Mouse (Mus musculus): ENCODE data around the gene Rnf152.

The Rnf152 gene

DNA sequence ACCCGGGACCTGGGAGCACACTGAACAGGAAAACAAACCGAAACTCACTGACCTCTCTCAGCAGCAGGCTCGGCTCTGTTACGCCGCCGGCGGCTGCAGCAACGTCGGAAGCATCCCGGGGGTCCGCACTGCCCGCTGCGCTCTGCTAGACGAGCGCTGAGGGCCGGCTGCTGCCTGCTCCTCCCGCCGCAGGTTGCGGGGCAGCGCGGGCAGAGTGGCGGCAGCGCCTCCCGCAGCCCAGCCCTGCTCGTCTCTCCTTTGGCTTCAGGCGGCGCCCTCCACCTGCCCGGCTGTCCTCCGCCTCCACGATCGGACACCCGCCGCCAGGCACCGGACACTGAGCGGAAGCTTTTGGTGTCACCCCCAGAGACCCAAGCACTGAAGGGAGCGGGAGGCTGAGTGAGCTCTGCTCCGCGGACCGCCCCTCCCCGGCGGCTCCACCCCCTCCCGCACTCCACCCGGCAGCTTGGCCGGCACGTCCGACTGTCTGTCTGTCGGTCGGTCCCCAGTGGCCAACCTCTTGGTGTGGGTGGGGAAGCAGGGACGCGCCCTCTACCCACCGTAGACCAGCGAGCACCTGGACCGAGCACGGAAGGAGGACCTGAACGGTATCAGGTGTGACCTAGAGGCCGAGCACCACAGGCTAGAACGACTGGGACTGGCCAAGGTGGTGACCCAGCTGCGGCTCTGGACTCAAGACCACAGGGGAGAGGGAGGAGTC is at the start of gene Rnf152:
Rnf152 (minus strand) TSS at position 420 of the 721 bp plus-strand sequence.
- DNase-seq (ENCODE audit: low read depth, low spot score): peak; percentile 16

DNA sequence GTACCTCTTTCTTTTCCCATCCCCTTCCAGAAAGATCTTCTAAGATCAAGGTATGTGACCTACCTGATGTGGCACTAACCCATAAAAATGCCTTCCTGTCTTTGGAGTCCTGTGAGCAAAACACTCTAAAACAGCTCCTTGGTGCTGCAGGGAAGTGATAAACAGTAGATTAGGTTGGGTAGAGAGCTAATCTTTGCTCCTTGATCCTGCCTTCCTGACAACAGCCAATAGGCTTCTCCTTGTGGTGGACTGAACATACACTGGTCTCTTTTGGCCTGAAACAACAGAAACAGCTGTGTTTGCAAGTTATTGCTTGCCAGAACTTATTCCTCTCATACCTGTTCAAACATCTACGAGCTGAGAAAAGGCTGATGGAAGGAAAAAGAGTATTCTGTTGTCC is 46.3 kb upstream of the Rnf152 start:
- no peak for DNase-seq (ENCODE audit: low read depth, low spot score)

DNA sequence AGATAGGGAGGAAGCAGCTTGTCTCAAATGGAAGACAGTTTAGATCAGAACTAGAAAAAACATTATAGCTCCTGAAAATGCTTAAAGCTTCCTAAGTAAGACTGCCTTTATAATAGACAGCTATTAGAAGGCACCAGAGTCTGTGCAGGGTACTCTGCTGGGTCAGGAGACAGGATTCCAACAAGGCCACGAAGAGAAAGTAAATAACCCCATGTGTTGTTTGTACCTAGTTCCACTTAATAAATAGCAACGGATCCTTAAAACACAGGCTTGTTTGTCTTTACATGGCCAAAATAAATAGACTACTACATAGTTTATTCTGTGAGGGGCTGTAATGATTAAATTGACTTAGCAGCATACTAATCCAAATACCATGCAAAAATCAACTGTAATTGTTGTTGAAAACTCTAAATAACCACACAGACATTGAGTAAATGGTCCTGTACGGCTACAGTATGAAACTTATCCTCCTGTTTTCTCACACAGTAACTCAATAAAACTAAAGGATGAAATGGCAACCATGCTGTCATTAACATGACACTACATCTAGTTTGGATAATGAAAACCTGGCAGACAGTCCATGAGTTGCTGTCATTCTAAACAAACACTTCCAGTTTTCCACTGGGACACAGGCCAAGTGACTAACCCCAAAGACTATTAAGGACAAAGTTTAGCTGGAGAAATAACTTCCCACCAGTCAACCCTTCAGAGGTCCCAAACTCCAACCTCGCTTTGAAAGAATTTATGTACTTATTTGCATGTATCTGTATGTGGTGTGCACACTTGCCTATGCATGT is 27.8 kb upstream of the Rnf152 start:
- no peak for DNase-seq (ENCODE audit: low read depth, low spot score)

DNA sequence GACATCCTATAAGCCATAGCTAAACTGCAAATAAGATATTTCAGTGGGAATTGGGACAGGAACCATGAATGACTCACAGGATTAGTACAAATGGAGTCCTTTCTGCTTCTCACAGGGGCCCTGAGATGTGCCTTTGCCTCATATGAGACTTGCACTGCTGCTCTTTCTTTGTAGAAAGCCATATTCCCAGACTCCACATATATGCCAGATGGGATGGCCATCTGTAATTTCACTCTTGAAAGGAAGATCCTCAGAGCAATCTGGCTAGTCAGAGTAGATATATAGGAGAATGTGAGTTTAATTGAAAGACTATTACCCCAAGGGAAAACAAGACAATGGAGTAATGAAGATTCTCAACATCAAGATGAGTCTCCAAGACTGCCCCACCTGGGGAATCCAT is 21.0 kb upstream of the Rnf152 start:
- DNase-seq (ENCODE audit: low read depth, low spot score): peak; percentile 10

DNA sequence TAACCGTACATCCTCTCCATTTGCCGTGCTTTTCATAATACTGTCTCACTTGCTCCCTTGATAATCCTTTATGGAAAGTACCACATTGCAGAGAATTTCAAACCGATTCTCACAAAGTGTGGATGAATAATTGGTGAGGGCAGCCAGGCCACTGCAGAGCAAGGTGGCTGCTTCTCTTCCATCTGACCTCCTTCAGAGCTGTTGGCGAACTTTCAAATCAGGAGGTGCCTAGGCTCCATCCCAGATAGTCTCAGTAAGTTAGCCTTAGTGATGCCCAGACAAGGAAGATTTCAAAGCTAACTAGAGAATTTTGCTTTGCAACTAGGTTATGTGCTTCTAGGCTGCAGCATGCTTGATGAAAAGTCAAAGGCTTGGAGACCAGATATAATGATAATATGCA is 18.1 kb upstream of the Rnf152 start:
- DNase-seq (ENCODE audit: low read depth, low spot score): no peak

DNA sequence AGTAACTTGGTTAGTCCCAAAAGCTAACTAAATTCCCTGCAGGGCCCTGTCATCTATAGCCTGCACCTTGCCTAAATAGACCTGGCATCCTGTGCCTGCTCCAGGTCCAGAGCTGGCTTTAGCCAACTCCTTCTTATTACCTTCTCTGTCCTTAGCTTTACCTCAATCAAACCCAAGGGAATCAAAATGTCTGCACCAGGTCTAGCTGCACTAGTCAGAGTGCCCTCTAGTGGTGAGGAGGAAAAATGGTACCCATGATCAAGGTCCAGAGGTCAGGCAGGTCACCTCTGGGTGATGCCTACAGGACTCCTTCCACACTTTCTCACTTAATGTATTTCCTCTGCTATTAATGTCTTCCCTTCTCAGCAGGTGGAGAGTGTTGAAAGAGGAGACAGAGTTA is 6.2 kb upstream of the Rnf152 start:
- DNase-seq (ENCODE audit: low read depth, low spot score): no peak

DNA sequence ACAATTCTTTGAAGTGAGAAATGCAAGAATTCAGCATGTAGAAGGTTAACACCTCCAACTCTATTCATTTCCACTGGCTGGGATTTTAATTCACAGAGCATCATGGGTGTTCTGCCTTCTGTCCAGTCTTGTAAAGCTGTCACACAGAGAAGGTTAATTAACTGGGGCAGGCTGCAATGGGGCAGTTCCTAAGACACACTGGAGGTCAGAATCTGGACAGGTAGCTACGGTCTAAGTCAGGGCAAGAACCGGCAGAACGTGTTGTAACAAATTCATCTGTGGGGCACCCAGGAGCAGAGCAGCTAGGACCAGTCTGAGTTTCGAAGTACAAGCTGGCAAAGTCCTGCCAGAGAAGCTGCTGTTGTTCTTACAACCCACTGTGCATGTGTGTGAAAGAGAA is 2.4 kb upstream of the Rnf152 start:
- no peak for DNase-seq (ENCODE audit: low read depth, low spot score)

DNA sequence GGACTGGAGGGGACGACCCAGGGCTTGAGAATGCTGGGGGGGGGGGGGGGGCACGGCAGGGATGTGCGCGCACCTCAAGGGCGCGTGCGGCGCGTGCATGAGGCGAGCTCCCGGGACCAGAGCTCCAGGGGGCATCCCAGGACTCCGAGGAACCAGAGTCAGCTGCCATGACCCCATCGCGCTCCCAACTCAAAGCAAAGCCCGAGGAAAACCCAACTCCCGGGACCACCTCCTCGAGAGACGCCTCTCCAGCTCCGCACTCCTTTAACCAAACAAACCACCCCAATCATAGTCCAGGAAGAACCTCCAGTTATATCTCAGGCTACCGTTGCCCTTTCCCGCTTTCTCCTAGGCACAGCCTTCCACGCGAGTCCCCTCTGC is 610 bp downstream of the Rnf152 start:
- DNase-seq (ENCODE audit: low read depth, low spot score): peak; percentile 10

DNA sequence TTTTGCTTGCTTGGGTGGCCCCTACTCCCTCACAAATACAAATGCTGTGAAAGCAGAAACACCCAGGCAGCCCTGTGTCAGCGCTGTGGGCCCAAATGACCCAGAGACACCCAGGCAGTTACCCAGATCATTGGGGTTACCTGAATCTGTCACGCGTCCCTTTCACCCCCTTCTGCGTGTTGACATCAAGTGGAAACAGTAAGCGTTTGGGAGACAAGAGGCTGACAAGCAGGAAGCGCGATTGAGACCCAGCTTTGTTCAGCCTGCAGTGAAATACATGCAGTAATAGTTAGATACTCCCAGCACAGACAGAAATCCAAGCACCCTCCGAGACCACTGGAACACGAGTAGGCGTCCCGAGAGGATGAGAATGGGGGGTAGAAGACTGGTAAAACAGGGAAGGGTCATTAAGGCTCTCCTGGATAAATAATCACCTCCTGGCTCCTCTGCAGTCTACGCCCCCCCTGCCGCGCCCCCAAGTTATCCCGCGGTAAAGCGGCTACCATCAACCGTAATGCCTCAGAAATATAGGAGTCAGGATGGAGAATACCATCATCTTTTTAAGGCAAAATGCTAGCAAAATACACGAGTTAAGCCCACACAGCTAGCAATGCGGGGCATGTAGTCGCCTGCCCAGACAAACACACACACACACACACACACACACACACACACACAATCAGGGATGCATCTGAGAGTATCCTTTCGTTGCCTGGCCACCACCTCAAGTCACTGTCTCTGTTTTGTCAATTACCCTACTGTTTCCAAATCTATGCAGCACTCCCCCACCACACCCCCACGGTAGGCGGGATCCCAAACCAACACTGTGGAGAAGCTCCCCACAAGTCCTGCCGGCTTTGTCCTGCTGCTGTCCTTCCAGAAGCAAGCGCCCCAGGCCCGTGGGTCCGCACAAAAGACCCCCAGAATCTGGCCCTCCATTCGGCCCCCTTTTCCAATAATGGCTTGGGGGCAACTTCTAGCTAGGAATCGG is 1.3 kb downstream of the Rnf152 start:
- peak; percentile 34 for DNase-seq (ENCODE audit: low read depth, low spot score)

DNA sequence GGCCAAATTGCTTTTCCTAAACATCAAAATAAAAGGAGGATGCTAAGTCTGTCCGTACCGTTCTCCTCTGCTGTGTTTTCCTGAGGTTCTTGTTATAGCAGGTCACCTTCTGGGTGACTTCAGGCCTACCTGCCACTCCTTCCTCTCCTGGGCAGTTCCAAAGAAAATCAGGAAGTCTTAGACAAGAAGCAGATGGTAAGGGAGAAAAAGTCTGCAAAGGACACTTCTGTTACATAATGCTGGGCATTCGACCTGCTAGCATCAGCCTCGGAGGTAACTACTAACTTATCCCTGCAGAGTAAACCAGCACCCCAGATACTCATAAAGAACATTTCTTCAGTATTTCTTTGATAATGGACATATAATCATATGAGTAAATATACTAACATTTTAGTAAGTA is 4.7 kb downstream of the Rnf152 start:
- no peak for DNase-seq (ENCODE audit: low read depth, low spot score)

DNA sequence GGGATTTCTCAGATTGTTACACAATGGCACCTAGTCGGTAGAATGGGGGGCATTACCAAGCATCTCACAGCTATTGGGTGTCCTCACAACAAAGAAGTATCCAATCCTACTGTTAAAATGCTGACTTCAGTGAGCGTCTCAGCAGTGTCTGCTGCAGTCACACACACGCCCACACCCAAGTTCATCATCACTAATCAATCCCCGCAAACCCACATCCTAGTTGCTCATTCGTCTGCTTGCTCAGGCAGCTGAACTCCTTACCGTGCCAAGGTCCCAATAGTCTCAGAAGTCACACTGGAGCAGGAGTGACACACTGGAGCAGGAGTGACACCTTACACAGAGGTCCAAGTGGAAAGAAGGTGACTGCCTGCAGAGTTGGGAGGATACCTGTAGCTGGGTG is 14.2 kb downstream of the Rnf152 start:
- no peak for DNase-seq (ENCODE audit: low read depth, low spot score)

DNA sequence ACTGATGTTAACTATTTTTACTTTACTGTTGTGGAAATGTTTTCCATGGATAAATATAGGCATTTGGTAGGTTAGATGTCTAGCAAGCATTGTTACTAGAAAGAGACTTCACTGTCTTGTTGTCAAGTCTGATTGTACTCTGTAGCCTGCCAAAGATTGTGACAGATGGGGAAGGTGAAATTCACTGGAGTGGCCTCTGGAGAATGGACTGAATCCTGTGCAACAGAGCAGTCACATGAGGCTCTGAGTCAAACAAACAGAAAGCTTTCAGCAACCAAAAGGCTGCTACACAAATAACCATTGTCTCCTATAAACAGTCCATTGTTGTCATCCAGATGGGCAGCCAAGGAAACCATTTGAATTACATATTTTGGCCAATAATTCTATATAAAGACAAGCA is 15.6 kb downstream of the Rnf152 start:
- DNase-seq (ENCODE audit: low read depth, low spot score): no peak

DNA sequence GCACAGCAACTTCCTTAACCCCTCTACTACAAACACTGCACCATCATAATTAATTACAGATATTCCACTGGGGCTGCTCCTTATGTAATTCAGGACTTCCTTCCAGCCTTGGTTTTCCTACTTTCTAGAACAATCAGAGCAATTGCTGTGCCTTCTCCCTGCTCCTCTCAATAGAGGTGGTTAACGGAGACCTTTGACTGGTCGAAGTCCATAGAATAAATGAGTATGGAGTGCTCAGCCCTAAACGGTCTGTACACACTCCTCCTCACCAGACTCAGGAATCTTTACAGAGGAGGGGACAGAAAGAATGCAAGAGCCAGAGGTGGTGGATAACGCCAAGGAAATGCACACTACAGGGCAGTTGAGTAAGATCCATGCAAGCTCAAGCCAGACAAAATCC is 19.1 kb downstream of the Rnf152 start:
- no peak for DNase-seq (ENCODE audit: low read depth, low spot score)

DNA sequence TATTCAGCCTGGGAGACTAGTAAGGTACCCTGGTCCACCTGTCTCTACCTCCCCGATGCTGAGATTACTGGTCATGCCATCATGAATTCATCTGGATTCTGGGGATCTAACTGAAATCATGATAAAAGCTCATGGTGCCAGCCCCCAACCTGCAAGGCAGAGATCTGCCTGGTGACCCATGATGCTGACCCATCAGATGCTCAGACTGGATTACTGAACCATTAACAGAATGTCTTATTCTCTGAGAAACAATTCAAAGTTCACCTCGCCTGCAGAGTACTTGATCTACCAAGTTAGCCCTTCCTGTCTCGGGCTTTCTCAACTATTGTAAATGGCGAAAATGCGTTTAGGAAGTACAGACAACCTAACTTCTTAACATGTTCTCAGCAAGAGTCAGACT is 20.4 kb downstream of the Rnf152 start:
- DNase-seq (ENCODE audit: low read depth, low spot score): no peak

DNA sequence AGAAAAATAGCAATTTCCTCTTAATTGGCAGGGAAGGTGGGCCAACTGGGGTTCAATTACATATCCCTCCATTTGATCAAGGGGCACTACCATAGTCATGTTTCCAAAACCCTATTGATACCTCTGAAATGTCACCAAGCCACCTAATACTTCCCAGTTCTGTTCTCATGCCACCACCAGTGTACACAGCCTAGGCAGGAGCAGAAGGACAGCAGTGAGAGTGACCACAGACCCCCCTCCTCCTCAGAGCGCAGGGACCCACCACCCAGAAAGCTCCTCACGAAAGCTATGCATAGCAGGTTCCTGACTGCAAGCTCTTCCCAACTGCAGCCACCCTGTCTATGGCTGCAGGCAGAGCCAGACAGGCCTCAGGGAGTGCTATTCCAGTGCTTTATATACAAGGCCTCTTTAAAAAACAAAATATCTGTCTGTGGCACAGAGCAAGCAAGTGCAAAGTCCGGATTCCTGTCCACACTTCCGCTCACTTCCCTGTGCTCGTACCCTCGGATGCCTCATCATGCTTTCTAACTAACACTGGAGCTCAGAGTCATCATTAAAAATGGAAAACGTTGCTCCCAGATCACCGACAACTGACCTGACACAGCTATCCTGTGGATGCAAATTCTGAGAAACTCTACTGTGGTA is 24.3 kb downstream of the Rnf152 start:
- no peak for DNase-seq (ENCODE audit: low read depth, low spot score)

DNA sequence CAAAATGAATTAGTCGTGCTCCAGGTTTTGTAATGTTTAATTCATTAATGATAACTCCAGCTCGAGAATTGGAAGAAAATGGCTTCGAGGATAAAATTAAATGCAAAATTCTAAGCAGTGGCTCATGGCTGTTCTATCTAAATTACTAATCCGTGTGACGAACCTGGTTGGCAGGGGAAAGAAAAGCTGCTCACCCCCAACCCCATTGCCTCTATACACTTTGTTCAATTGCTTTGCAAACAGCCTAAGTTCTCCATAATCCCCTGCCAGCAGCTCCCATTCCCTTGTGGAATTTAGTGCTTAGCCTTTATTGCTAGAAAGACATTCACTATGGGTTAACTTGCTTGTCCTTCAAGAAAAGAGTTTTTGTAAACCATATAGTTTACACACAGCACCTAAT is 24.9 kb downstream of the Rnf152 start:
- no peak for DNase-seq (ENCODE audit: low read depth, low spot score)

DNA sequence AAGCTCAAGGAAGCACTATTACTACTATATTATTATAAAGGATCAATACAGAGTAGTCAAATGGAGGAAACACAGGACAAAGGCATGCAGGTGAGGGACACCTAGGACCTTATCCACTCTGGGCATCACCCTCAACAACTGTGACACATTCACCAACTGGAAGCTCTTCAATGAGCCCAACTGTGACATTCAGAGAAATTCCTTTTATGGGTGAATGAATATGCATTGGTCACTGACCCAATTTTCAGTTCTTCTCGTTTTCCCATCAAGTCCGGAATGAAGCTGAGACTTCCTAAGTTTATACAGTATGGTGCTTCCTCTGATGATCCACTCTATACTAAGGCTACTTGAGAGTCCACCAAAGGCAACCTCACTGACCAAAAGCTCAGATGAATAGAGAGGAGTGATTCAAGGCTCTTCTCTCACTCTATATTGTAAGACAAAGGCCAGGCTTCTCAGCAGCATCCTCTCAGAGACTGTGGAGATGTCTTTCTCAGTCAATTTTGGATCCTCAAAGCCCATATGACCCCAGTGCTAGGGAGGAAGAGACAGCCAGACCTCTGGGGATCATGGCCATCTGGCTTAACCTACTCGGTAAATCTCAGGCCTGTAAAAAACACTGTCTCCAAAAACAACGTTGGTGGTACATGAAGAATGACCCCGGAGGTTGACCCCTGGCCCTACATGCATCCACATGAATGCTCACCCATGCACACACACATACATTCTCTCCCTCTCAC is 25.8 kb downstream of the Rnf152 start:
- no peak for DNase-seq (ENCODE audit: low read depth, low spot score)

DNA sequence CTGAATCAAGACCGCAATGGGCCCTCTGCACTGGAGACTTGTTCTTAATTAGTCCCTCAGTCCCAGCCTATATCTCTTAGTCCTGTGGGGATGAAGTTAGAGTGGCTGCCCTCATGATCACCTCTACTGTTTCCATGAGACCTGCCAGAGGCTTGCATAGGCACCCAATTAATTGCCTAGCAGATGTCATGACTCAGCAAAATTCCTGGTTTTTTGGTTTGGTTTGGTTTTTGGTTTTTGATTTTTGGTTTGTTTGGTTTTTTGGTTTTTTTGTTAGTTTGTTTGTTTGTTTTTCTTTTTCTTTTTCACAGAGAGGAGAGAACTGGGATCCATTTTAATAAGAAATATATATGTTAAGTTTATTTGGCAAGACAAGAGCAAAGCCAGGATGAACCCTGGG is 28.7 kb downstream of the Rnf152 start:
- no peak for DNase-seq (ENCODE audit: low read depth, low spot score)

DNA sequence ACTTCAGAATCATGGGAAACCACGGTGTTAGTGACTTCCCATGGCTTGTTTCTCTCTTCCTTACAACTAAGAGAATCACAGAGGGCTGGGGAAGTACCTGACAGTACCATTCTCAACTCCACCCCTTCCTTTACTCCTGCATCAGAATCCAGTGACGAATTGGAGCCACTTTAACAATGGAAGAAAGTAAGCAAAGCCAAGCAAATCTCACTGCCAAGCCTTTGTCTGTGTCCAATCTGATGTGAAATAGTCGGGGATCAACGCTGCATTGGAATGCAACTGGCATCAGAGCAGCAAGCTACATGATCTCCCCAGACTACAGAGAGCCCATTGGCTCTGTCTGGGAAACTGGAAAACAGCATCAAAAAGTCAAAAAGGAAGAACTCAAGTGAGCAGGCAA is 31.9 kb downstream of the Rnf152 start:
- DNase-seq (ENCODE audit: low read depth, low spot score): no peak

DNA sequence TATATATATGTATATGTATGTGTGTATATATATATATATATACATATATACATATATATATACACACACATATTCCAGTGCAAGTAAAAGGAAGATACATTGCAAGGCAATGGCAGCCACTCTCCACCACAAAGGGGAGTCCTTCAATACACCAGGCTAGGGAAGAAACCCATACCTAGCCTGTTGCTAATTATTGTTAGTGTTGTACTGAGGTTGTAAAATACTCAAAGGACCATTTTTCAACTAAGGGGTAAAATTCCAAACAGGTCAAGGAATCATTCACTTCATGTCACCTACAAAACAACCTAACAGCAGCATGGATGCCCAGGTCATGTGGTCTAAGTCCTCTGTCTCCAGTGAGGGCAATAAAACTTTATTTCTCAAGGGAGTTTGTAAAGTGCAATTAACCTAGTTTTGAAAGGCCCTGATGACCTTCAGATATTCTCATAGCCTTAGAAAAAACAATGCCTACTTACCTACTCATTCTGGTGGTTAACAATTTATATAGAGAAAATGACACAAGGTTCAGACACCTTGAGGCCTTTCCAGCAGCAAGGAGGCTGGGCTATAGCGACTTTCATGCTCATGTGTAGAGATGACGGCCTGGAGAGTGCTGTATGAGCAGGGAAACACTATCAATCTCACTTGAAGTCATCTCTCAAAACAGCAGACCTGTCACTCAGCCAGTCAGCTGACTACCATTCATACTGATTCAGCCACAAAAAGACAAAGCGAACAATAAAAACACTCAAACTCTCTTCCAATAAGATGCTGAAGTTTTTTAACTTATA is 42.3 kb downstream of the Rnf152 start:
- DNase-seq (ENCODE audit: low read depth, low spot score): no peak

Data from brain, embryonic 18.5 days (tissue).